Mouse (Mus musculus): ENCODE data around the gene Mmp9.

DNA sequence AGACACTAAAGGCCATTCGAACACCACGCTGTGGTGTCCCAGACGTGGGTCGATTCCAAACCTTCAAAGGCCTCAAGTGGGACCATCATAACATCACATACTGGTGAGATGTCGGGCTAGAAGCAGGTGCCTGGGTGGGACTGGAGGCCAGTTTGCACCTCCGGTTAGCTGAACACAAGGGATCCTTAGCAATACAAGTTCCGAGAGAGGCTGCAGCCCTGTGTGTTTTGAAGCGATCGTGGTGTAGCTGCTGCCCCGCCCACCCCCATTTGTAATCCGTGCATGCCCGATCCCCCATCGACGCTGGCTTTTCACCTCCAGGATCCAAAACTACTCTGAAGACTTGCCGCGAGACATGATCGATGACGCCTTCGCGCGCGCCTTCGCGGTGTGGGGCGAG, 8.4 kb downstream of the Mmp9 start:
- TF ChIP-seq GATA1 (IDR thresholded peaks at IDR 0.05; ENCODE audit: borderline replicate concordance, low read length) (no peak), FLI1 (IDR thresholded peaks at IDR 0.05; ENCODE audit: low read length) (no peak)
